Mouse (Mus musculus): Measurements from ENCODE around the gene Vmn1r213.

The Vmn1r213 gene

GRCm38 (mm10) chr13:23007356-23007755 is at the start of gene Vmn1r213:
Vmn1r213 (plus strand) TSS chr13:23007656.
- no peak for DNase-seq

GRCm38 (mm10) chr13:22990214-22990891 is 17.1 kb upstream of the Vmn1r213 start:
- DNase-seq = no peak

DNA sequence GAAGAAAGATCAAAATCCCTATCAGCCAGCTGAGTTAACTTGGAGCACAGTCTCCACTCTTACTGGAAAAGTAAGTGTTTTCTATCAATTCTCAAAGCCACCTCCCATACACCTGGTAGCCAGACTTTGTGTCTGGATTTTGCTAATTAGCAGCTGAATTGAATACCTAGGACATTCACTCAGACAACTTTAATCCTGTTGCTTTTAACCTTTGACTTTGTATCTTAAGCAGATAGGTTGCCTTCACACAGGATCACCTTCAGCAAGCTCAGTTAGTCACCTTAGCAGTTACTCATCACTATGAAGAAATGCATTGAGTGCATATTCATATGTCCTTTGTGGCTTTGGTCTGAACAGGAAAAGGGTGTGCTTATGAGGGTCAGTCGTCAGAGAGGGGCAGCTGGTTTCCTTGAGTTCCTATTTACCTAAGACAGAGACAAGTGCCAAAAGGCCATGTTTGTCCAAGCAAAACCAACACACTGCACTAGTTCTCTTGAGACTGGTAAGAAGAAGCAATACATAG is 15.2 kb upstream of the Vmn1r213 start:
- DNase-seq = no peak

- DNase-seq = no peak
These were observed 14.7 kb upstream of the Vmn1r213 start for GRCm38 (mm10) chr13:22992721-22993120.

GRCm38 (mm10) chr13:23018158-23018557 is 10.7 kb downstream of the Vmn1r213 start:
- no peak for DNase-seq

GRCm38 (mm10) chr13:23024812-23025211 is 17.4 kb downstream of the Vmn1r213 start:
- DNase-seq = no peak

DNA sequence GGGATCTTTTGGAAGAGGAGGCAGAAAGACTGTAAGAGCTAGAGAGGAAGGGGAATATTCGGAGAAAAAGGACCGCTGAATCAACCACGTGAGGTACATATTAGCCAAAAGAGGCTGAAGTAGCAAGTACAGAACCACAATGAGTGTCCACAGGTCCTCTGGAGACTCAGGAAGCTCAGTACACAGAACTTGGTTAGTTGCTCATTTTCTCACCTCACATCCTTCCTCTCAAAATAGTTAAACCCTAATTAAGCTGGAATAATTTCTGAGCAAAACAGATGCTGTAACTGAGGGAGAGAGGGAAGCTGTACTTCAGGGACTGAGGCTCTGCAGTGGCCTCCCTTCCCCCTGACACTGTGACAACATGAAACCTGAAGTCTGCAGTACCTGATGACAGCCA is 22.7 kb downstream of the Vmn1r213 start, which contains the start of gene Vmn1r214:
Gene Vmn1r214 (plus strand): TSS at position 301 of the 400 bp plus-strand sequence.
- no peak for DNase-seq

GRCm38 (mm10) chr13:23057778-23058177 is 50.3 kb downstream of the Vmn1r213 start:
- no peak for DNase-seq
